28 mouse cellular contexts compared by ENCODE assay signal in genomic region chr16:35634971-35635370, GRCm38 (mm10).
"Had no signal": no experiment of that assay in that cellular context is flagged by ENCODE, and none has a peak within 500 bp of the region (broad histone marks: within the 10 kb centered on the region; RNA-seq: fewer than 3 reads in every experiment).

No protein-coding gene starts in this region.

- H3K9ac ChIP-seq: embryonic facial prominence, embryonic 12.5 days; embryonic facial prominence, embryonic 13.5 days; embryonic facial prominence, embryonic 15.5 days; forebrain, embryonic 12.5 days; forebrain, embryonic 13.5 days; forebrain, embryonic 15.5 days; forebrain, postnatal 0 days had no signal

- H3K4me2 ChIP-seq: embryonic facial prominence, embryonic 12.5 days; embryonic facial prominence, embryonic 13.5 days; embryonic facial prominence, embryonic 15.5 days; forebrain, embryonic 12.5 days; forebrain, embryonic 13.5 days; forebrain, embryonic 15.5 days had no signal

- H3K4me3 ChIP-seq: embryonic facial prominence, embryonic 10.5 days; embryonic facial prominence, embryonic 12.5 days; embryonic facial prominence, embryonic 13.5 days; embryonic facial prominence, embryonic 15.5 days; erythroblast, embryonic 14.5 days; forebrain, embryonic 10.5 days; forebrain, embryonic 12.5 days; forebrain, embryonic 13.5 days; forebrain, embryonic 15.5 days; gastrocnemius, adult 2 months had no signal

- H3K9me3 ChIP-seq: embryonic facial prominence, embryonic 10.5 days; embryonic facial prominence, embryonic 12.5 days; embryonic facial prominence, embryonic 13.5 days; embryonic facial prominence, embryonic 15.5 days; forebrain, embryonic 10.5 days; forebrain, embryonic 12.5 days; forebrain, embryonic 13.5 days; forebrain, embryonic 15.5 days had no signal

- H3K4me1 ChIP-seq: forebrain, embryonic 12.5 days had no signal

- H3K27me3 ChIP-seq: embryonic facial prominence, embryonic 12.5 days; embryonic facial prominence, embryonic 13.5 days; embryonic facial prominence, embryonic 15.5 days; forebrain, embryonic 12.5 days; forebrain, embryonic 13.5 days; forebrain, embryonic 15.5 days had no signal

- DNase-seq: cerebellum, adult 18-20 months; cerebellum, adult 2 months; cerebellum, adult 8-10 months; cerebellum, adult 9-10 months; cerebellum, adult 9-11 months; cerebellum, postnatal 10 days; cerebellum, postnatal 14 days; cerebellum, postnatal 25 days; cerebellum, postnatal 36 days; embryo, embryonic 11 days; forebrain, postnatal 0 days; gastrocnemius, adult 2 months; gastrocnemius, postnatal 10 days; gastrocnemius, postnatal 14 days; gastrocnemius, postnatal 25 days; gastrocnemius, postnatal 36 days; heart, adult 18-20 months had no signal

- ATAC-seq: forebrain, embryonic 13.5 days; forebrain, embryonic 14.5 days; forebrain, embryonic 15.5 days; forebrain, embryonic 16.5 days; forebrain, postnatal 0 days had no signal

- H3K27ac ChIP-seq: embryonic facial prominence, embryonic 10.5 days; embryonic facial prominence, embryonic 12.5 days; embryonic facial prominence, embryonic 13.5 days; embryonic facial prominence, embryonic 15.5 days; forebrain, embryonic 10.5 days; forebrain, embryonic 12.5 days; forebrain, embryonic 13.5 days; forebrain, embryonic 15.5 days; gastrocnemius, adult 2 months had no signal

- H3K36me3 ChIP-seq: embryonic facial prominence, embryonic 10.5 days; embryonic facial prominence, embryonic 12.5 days; embryonic facial prominence, embryonic 13.5 days; embryonic facial prominence, embryonic 15.5 days had no signal
